Mouse (Mus musculus) heart, postnatal 25 days (tissue): ENCODE data around the gene Mcu. TPM values are rescaled to one million over a fixed set of nuclear protein-coding genes. Genes with fewer than 3 reads are reported as not detected.

Experiments used
- DNase-seq: peaks from one replicate; pipeline ENCODE4 v3.0.0; 2022; ENCODE audit warnings: low spot score
- intact Hi-C: fragments of 180-260 bp; cut with DNase I; formaldehyde crosslinking; loops from one replicate; pipeline ENCODE4 v1.15.1; 2025
- total RNA-seq, 2 experiments: library from RNA; stranded (reverse); gene quantifications; 2 replicates each; pipeline ENCODE4 v1.2.3; 2021

Gene Mcu
- total RNA-seq, 2 experiments from 2014 or later = 21.3 to 22.6 TPM

- no peak for DNase-seq
- intact Hi-C loops = no loop called here
Measured at GRCm38 (mm10) chr10:59402899-59403792, 213.3 kb downstream of the Mcu start, which contains the start of gene Pla2g12b. Gene Pla2g12b, plus strand, starts transcription at chr10:59403660.

Other genes with a start within 250 kb of the Mcu start
- gene Gm10273, start 221.1 kb downstream of the Mcu start, total RNA-seq = 100 to 1,000 TPM; 130 to 168 TPM
- gene Pla2g12b, start 213.0 kb downstream of the Mcu start, total RNA-seq = not detected
- gene Oit3, start 174.9 kb downstream of the Mcu start, total RNA-seq = not detected
- gene Gm10322, start 629 bp downstream of the Mcu start, total RNA-seq = not detected
- gene Micu1, start 85.8 kb upstream of the Mcu start, total RNA-seq = 10 to 100 TPM; 18.8 to 24.9 TPM